Mouse (Mus musculus): ENCODE results near the gene Mpzl2. TPM values are rescaled to one million over a fixed set of nuclear protein-coding genes. Genes with fewer than 3 reads are reported as not detected.

Gene Mpzl2
- total RNA-seq, 2 experiments from 2014 or later, result not detected

DNA sequence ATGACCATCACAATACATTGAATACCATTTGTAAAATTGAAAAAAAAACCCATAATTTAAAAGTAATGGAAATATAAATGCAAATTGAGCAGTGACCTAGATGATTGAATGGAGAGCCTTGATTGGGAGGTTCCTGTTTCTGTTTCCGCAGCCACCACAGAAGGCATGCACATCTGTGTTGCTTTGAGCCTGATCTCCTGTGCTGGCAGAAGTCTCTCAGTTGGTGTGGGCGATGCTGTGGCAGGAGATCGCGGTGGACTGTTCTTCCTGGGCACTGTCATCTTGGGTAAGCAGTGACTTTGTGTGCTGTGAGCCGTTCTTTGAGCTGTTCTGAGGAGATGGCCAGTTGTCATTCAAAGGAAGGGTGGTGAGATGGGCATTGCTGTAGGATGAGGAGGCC is 39.4 kb downstream of the Mpzl2 start, which contains the start of gene Jaml:
Gene Jaml, plus strand, starts transcription at position 173 of the 400 bp plus-strand sequence.
- ATAC-seq (replicated peaks; ENCODE audit: poor library complexity, severe bottlenecking), result peak; percentile 94

DNA sequence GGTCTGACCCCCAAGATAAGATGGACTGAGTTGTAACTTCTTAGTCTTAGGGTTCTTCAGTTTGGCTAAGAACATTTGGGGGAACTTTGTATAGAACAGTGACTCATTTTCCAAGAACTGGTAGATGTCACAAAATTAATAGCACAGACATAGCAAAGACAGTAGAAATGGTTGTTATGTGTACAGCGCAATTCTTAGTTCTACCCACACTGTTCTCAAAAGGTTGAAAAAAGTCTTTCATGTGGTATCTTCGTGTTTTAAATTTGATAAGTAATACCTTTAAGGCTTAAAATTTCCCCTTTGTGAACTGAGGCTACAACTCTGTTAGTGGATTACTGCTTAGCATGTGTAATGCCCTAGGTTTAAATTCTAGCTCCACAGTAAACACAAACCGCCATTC is 43.5 kb downstream of the Mpzl2 start:
- no peak for ATAC-seq (replicated peaks; ENCODE audit: poor library complexity, severe bottlenecking)

DNA sequence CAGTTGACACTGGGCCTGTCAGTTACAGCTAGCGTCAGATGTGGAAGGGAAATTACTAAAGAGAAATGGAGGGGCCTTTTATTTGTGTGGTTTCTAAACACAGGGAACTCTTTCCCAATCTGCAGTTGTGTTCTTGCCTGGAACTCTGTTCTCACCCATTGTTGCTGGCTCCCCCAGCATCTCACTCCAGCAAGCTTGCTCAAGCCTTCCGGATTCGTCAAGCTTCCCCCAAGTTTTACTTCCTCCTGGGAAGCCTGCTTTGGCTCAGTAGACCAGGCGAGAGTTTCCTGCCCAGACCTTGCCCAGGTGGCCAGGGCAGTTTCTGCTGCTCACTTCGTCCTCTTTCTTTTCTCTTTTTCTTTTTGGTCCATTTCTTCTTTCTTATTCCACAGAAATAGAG is 45.0 kb downstream of the Mpzl2 start:
- ATAC-seq (replicated peaks; ENCODE audit: poor library complexity, severe bottlenecking), result peak; percentile 92

DNA sequence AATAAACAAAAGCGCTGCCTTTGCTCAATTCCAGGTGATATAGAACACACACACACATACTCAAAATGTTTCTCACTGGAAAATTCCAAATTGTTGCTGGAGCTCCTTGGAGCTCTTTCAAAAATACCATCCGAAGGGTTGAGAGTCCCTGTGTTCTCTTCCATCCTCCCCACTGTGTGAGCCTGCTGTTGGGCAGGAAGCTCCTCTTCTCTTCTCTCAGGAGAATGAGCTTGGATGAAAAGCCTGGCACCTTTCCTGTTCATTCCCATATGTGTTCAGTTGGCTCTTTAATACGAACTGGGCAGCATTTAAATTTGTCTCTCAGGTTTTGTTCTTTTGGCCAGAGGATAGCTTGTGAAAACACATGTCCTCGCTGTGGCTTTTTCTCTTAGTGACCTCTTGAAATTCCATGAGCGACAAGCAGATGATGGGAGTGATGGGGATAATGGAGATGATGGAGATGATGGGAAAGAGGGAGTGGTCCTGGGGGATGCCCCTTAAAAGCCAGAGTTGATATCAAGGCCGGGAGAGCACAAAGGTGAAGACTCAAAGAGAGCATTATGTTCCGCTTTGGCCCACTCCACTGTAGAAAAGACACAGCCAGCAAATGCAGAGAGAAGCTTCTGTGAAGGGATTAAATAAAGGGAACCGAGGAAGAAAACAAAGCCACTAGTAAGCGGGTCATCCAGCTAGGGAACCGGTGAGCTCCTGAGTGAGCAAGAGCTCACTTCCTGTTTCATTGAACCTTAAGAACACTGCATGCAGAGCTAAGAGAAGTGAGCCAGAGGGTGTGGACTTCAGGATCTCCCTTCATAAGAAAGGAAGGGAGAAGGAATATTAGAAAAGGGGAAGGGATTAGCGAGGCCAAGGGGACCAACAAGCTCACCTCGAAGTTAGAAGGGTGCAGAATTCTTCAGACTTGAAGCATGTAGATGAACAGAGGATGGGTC is 46.4 kb downstream of the Mpzl2 start:
- peak; percentile 72 for ATAC-seq (replicated peaks; ENCODE audit: poor library complexity, severe bottlenecking)

DNA sequence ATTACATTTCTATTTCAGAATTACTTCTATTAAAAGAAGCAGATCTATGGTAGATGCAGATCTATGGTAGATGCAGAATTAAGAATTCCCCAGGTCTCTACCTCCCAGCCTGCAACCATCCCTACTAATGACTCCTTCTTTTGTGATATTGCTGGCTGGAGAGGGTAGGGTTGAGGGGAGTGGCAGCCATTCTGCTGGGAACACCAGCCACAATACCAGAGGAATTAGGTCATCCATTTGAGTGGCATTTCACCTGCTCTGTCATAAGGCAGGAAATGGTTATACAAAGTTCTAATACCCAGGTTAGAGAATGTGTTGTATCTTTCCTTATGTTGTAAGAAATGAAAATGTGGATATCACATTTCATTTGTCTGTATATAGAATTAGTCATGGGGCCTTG is 48.4 kb downstream of the Mpzl2 start:
- ATAC-seq (replicated peaks; ENCODE audit: poor library complexity, severe bottlenecking), result no peak

DNA sequence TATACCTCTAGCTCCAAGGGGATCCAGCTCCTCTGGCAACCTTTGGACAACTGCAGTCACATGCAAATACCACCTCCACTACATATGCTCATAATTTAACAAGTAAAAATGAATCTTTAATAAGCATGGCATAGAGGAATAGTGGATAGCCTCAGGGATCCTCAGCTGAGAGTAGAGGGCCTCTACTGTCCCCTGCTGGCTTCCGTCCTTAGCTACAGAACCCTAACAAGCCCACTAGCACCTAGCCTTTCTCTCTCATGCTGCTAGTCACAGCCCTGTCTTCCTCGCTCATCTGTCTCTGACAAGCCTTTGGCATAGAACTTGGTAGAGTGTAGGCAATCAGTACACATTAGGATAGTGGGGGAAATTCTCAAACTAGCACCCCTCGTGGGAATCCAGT is 51.2 kb downstream of the Mpzl2 start:
- no peak for ATAC-seq (replicated peaks; ENCODE audit: poor library complexity, severe bottlenecking)

DNA sequence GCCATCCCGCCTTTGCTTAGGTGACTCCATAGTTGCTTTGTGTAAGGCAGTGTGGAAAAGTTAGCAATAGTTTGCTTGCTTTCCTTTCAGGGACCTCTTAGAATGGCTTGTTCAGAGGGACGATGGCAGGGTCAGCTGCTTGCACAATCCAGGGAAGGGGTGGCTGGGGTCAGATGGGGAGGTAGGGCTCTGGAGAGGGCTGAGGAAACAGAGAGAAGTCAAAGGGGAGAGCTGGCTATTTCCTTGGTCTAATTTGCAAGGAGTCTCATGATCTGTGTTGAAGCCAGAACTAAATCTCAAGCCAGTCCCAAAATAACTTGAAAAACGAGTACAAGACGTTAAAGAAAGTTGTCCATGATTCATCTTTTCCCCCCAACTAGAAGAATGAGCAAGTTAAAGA is 53.0 kb downstream of the Mpzl2 start:
- ATAC-seq (replicated peaks; ENCODE audit: poor library complexity, severe bottlenecking), result peak; percentile 18; the same call in 1 of the 2 replicates

DNA sequence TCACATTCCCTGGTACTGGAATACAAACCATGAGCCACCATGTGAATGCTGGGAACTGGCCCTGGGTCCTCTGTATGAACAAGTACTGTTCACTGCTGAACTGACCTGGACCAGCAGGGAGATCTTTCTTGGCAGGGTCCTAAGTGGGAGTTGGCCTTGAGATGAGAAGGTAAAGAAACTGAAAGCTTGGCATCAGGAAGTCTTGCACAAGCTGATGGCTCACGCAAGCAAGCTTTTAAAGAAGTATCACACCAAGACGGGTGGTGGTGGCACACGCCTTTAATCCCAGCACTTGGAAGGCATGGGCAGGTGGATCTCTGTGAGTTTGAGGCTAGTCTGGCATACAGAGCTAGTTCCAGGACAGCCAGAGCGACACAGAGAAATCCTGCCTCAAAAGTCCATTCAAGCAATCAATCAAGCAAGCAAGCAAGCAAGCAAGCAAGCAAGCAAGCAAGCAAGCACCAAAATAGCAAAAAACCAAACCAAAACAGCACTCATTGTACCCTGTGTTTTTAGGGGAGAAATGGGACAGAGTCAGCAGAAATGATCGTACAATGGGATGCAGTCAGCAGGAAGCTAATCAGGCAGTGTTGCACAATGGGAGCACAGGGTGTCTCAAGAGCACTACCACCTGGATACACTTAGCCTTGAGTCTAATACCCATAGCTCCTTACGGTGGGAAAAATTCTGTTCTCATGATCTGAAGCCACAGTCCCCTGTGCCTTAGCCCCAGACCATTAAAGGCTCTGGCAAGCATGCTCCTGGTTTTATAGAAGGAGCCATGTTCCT is 55.7 kb downstream of the Mpzl2 start:
- ATAC-seq (replicated peaks; ENCODE audit: poor library complexity, severe bottlenecking), result peak; percentile 74

DNA sequence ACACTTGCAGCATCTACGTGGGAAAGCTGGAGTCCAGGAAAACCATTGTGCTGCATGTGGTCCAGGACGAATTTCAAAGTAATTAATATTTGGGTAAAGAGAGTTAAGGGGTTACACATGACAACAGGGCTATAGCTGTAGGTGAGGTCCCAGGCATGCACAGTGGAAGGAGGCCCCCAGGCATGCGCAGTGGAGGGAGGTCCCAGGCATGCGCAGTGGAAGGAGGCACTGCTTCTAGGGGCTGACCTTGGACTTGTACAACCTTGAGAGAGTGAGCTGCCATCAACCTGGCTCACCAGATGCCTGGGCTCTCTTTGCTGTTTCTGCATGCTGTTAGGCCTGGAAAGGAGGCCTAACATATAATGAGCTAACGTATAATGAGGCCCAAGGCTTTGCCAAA is 58.3 kb downstream of the Mpzl2 start:
- no peak for ATAC-seq (replicated peaks; ENCODE audit: poor library complexity, severe bottlenecking)

DNA sequence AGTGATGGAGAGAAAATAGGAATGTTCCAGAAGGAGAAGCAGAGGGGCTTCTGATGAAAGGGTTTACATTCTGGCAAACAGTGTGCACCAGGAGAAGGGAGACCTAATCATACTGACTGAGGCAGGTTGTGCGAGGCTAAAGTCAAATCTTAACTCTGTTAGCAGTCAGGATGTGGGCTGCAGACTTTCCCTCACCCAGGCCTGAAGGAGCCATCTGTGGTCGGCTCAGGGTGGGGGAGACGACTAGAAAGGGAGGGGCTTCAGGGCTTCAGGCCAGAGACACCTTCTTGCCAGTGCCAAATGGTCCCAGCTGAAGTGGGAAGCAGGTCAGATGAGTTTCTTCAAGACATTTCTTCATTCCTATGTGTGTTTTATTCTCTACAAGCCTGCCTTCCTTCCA is 58.8 kb downstream of the Mpzl2 start:
- no peak for ATAC-seq (replicated peaks; ENCODE audit: poor library complexity, severe bottlenecking)

DNA sequence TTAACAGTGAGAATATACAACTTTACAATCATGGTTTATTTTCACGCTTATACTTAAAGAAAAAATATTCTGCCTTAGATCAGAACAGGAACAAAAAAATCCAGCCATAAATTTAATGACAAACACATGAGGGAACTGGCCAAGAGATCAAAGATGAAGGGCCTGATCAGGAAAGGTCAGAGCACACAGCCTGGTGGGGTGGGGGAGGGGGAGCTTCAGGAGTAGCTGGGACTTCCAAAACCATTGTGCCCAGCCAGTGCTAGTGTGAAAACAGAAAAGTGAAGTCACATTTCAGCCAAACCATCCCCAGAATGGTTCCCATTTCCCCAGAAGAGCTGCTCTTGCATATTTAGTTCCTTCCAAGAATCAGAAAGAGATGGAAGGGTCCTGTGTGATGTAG is 62.9 kb downstream of the Mpzl2 start:
- ATAC-seq (replicated peaks; ENCODE audit: poor library complexity, severe bottlenecking), result no peak

DNA sequence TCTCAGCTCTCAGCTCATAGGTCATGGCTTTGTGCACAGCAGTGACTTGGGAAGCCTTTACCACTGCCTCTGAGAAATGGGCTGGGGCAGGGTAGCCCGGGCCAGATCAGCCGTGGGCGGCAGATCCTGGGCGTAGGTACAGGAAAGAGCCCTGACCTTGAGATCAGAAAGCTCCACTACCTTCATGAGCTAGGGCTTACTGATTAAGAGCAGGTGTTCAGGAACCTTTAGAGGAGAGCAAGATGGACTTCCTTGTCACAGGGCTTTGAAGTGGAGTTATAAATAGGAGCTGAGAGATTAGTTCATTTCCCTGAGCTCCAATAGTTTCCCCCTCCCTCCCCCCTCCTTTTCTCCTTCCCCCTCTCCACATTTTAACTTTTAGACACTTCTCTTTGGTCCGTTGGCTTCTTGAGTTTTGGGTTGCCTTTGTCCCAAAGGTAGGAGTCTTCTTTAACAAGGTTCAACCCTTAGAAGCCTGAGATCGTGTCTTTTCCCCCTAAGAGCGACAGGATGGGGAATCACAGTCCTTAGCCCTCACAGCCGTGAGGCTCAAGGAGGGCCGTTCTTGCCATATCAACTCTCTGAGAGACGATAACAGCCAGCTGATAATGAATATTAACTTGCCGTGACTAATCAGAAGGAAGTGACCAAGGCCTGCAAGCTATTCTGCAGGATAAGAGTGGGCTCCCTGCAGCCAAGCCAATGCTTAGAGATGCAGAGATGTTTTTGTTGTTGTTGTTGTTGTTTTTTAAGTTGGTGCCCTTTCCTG is 63.8 kb downstream of the Mpzl2 start:
- ATAC-seq (replicated peaks; ENCODE audit: poor library complexity, severe bottlenecking), result no peak

Other genes with a start within 250 kb of the Mpzl2 start
- gene Tmem25, start 240.5 kb upstream of the Mpzl2 start, total RNA-seq (2014; fragmentation: Nextera tagmentation), result 1.6 TPM in 1 of 2 replicates, not detected in the other
- gene Tmem25, start 240.5 kb upstream of the Mpzl2 start, total RNA-seq (2017), result 0.34 TPM in 1 of 2 replicates, not detected in the other
- gene Ttc36, start 236.7 kb upstream of the Mpzl2 start, total RNA-seq (2014; fragmentation: Nextera tagmentation), result not detected in 2 replicates
- not detected in 2 replicates for gene Ttc36, start 236.7 kb upstream of the Mpzl2 start, total RNA-seq (2017)
- 83.6 and 93.1 TPM in 2 replicates for gene Kmt2a, start 158.5 kb upstream of the Mpzl2 start, total RNA-seq (2014; fragmentation: Nextera tagmentation)
- 7.4 and 10.8 TPM in 2 replicates for gene Kmt2a, start 158.5 kb upstream of the Mpzl2 start, total RNA-seq (2017)
- gene Atp5l, start 119.1 kb upstream of the Mpzl2 start, total RNA-seq (2014; fragmentation: Nextera tagmentation), result 710 and 961 TPM in 2 replicates
- 149 and 237 TPM in 2 replicates for gene Atp5l, start 119.1 kb upstream of the Mpzl2 start, total RNA-seq (2017)
- 37.9 and 49.8 TPM in 2 replicates for gene Ube4a, start 74.2 kb upstream of the Mpzl2 start, total RNA-seq (2014; fragmentation: Nextera tagmentation)
- gene Ube4a, start 74.2 kb upstream of the Mpzl2 start, total RNA-seq (2017), result 25.6 and 28.5 TPM in 2 replicates
- not detected in 2 replicates for gene Cd3g, start 59.4 kb upstream of the Mpzl2 start, total RNA-seq (2014; fragmentation: Nextera tagmentation)
- gene Cd3g, start 59.4 kb upstream of the Mpzl2 start, total RNA-seq (2017), result not detected in 2 replicates
- not detected in 2 replicates for gene Cd3d, start 58.0 kb upstream of the Mpzl2 start, total RNA-seq (2014; fragmentation: Nextera tagmentation)
- 0.21 TPM in 1 of 2 replicates, not detected in the other for gene Cd3d, start 58.0 kb upstream of the Mpzl2 start, total RNA-seq (2017)
- not detected in 2 replicates for gene Cd3e, start 30.2 kb upstream of the Mpzl2 start, total RNA-seq (2014; fragmentation: Nextera tagmentation)
- not detected in 2 replicates for gene Cd3e, start 30.2 kb upstream of the Mpzl2 start, total RNA-seq (2017)
- gene Mpzl3, start 15.4 kb downstream of the Mpzl2 start, total RNA-seq (2014; fragmentation: Nextera tagmentation), result 0.19 TPM in 1 of 2 replicates, not detected in the other
- gene Mpzl3, start 15.4 kb downstream of the Mpzl2 start, total RNA-seq (2017), result 1.2 and 2.2 TPM in 2 replicates
- 0.51 TPM in 1 of 2 replicates, not detected in the other for gene Jaml, start 39.4 kb downstream of the Mpzl2 start, total RNA-seq (2014; fragmentation: Nextera tagmentation)
- gene Jaml, start 39.4 kb downstream of the Mpzl2 start, total RNA-seq (2017), result 2.4 and 3.4 TPM in 2 replicates
- not detected in 2 replicates for gene Scn2b, start 78.0 kb downstream of the Mpzl2 start, total RNA-seq (2014; fragmentation: Nextera tagmentation)
- gene Scn2b, start 78.0 kb downstream of the Mpzl2 start, total RNA-seq (2017), result not detected in 2 replicates
- gene Scn4b, start 98.6 kb downstream of the Mpzl2 start, total RNA-seq (2014; fragmentation: Nextera tagmentation), result not detected in 2 replicates
- gene Scn4b, start 98.6 kb downstream of the Mpzl2 start, total RNA-seq (2017), result not detected in 2 replicates
- not detected in 2 replicates for gene BC049352, start 142.2 kb downstream of the Mpzl2 start, total RNA-seq (2014; fragmentation: Nextera tagmentation)
- gene BC049352, start 142.2 kb downstream of the Mpzl2 start, total RNA-seq (2017), result not detected in 2 replicates
- not detected in 2 replicates for gene Tmprss4, start 164.3 kb downstream of the Mpzl2 start, total RNA-seq (2014; fragmentation: Nextera tagmentation)
- not detected in 2 replicates for gene Tmprss4, start 164.3 kb downstream of the Mpzl2 start, total RNA-seq (2017)
- 6.7 and 9.6 TPM in 2 replicates for gene Il10ra, start 229.3 kb downstream of the Mpzl2 start, total RNA-seq (2014; fragmentation: Nextera tagmentation)
- gene Il10ra, start 229.3 kb downstream of the Mpzl2 start, total RNA-seq (2017), result 7.6 and 9.8 TPM in 2 replicates